In genomic region chr13:44986352-44986751, GRCm38 (mm10) we compare ENCODE assay signal across 23 mouse cellular contexts.
"Had no signal": no experiment of that assay in that cellular context is flagged by ENCODE, and none has a peak within 500 bp of the region (broad histone marks: within the 10 kb centered on the region; RNA-seq: fewer than 3 reads in every experiment).

No protein-coding gene starts in this region.

- H3K4me1 ChIP-seq: hindbrain, embryonic 13.5 days; hindbrain, embryonic 15.5 days; limb, embryonic 15.5 days had no signal

- H3K27me3 ChIP-seq: heart, embryonic 13.5 days; heart, embryonic 15.5 days; hindbrain, embryonic 13.5 days; hindbrain, embryonic 15.5 days; limb, embryonic 13.5 days; limb, embryonic 15.5 days had no signal

- H3K27ac ChIP-seq: heart, adult 2 months; heart, embryonic 13.5 days; heart, embryonic 15.5 days; hindbrain, embryonic 13.5 days; hindbrain, embryonic 15.5 days; hindbrain, postnatal 0 days; kidney, postnatal 0 days; limb, embryonic 13.5 days; limb, embryonic 15.5 days had no signal

- H3K9ac ChIP-seq: heart, embryonic 13.5 days; heart, embryonic 15.5 days; hindbrain, embryonic 13.5 days; hindbrain, embryonic 15.5 days; limb, embryonic 13.5 days; limb, embryonic 15.5 days had no signal

- ATAC-seq: hindbrain, postnatal 0 days; intestine, embryonic 16.5 days had no signal

- H3K4me3 ChIP-seq: heart, adult 2 months; heart, embryonic 13.5 days; heart, embryonic 15.5 days; hindbrain, embryonic 13.5 days; hindbrain, embryonic 15.5 days; limb, embryonic 13.5 days; limb, embryonic 15.5 days had no signal

- H3K9me3 ChIP-seq: heart, embryonic 13.5 days; heart, embryonic 15.5 days; hindbrain, embryonic 13.5 days; hindbrain, embryonic 15.5 days; limb, embryonic 13.5 days; limb, embryonic 15.5 days had no signal

- DNase-seq: gastrocnemius, postnatal 14 days; gastrocnemius, postnatal 36 days; heart, adult 11 months; heart, adult 2 months; heart, postnatal 14 days; heart, postnatal 36 days; kidney, adult 11 months; kidney, adult 8-10 months; kidney, postnatal 14 days; kidney, postnatal 36 days; layer of hippocampus, adult 9-11 months; layer of hippocampus, postnatal 36 days; left cerebral cortex, postnatal 4 days had no signal

- H3K4me2 ChIP-seq: heart, embryonic 11.5 days; heart, embryonic 13.5 days; heart, embryonic 15.5 days; hindbrain, embryonic 13.5 days; hindbrain, embryonic 15.5 days; limb, embryonic 13.5 days; limb, embryonic 15.5 days had no signal
